Mouse (Mus musculus) lung, embryonic 15.5 days (tissue): ENCODE results near the gene Prnd. TPM values are rescaled to one million over a fixed set of nuclear protein-coding genes. Genes with fewer than 3 reads are reported as not detected.

Experiments used
- polyA plus RNA-seq: library from polyadenylated mRNA; unstranded; fragments of >200 nt; fragmentation: Nextera tagmentation; extraction: Ambion mirVana; gene quantifications from 2 replicates; pipeline ENCODE4 v1.2.1, GENCODE M21; 2015

The Prnd gene
- polyA plus RNA-seq, 1 experiment from 2014 or later: 44.2 TPM

Other genes starting within 250 kb of the Prnd start
- not detected in 2 replicates for gene Erv3, start 91.1 kb upstream of the Prnd start, polyA plus RNA-seq
- gene Prnp, start 40.9 kb upstream of the Prnd start, polyA plus RNA-seq: 53.2 and 57.0 TPM in 2 replicates
- gene Prn, start 40.9 kb upstream of the Prnd start, polyA plus RNA-seq: not detected in 2 replicates
- 11.9 and 13.5 TPM in 2 replicates for gene Rassf2, start 79.4 kb downstream of the Prnd start, polyA plus RNA-seq
- gene Slc23a2, start 194.2 kb downstream of the Prnd start, polyA plus RNA-seq: 11.6 and 12.1 TPM in 2 replicates